Mouse (Mus musculus) megakaryocyte progenitor cell, adult 5-6 weeks (primary cell): Measurements from ENCODE around the gene Inhbb. TPM values are rescaled to one million over a fixed set of nuclear protein-coding genes. Genes with fewer than 3 reads are reported as not detected.
A peak's percentile ranks its signal among the peaks of the same experiment; 100 is the strongest.

Experiments used
- ATAC-seq: replicated peaks from 2 replicates; pipeline ENCODE4 v1.8.0; 2016; ENCODE audit warnings: mild to moderate bottlenecking, moderate TSS enrichment, inconsistent platforms; ENCODE audit not compliant: poor library complexity
- total RNA-seq, 2 experiments: library from RNA; stranded (forward) in 1 of 2; stranded (reverse) in 1 of 2; fragments of 157-497, 149-512 nt in 1 of 2; fragments of 200-1000 nt in 1 of 2; gene quantifications; 2 replicates each; pipeline versions ENCODE4 v1.2.3 to v1.2.4; 2015 to 2017

Gene Inhbb
- total RNA-seq (2015): not detected in 2 replicates
- not detected in 2 replicates for total RNA-seq (2017)

GRCm38 (mm10) chr1:119421576-119422421 is at the start of gene Inhbb:
Inhbb (minus strand) TSS chr1:119422248.
- no peak for ATAC-seq

GRCm38 (mm10) chr1:119463386-119463785 is 41.3 kb upstream of the Inhbb start:
- ATAC-seq: peak; percentile 93

- ATAC-seq: no peak
Measured at GRCm38 (mm10) chr1:119460062-119460461, 38.0 kb upstream of the Inhbb start.

GRCm38 (mm10) chr1:119457993-119458605 is 36.1 kb upstream of the Inhbb start:
- peak; percentile 79 for ATAC-seq

GRCm38 (mm10) chr1:119457528-119457855 is 35.4 kb upstream of the Inhbb start:
- no peak for ATAC-seq

- ATAC-seq: peak; percentile 47
Measured at GRCm38 (mm10) chr1:119456671-119457527, 34.9 kb upstream of the Inhbb start.

- no peak for ATAC-seq
Measured at GRCm38 (mm10) chr1:119453731-119454130, 31.7 kb upstream of the Inhbb start.

GRCm38 (mm10) chr1:119451417-119451816 is 29.4 kb upstream of the Inhbb start:
- ATAC-seq: no peak

GRCm38 (mm10) chr1:119450651-119451345 is 28.8 kb upstream of the Inhbb start:
- ATAC-seq: no peak

- peak; percentile 48; the same call in 1 of the 2 replicates for ATAC-seq
Measured at GRCm38 (mm10) chr1:119446753-119447283, 24.8 kb upstream of the Inhbb start.

GRCm38 (mm10) chr1:119443591-119444350 is 21.7 kb upstream of the Inhbb start:
- no peak for ATAC-seq

GRCm38 (mm10) chr1:119442901-119443300 is 20.9 kb upstream of the Inhbb start:
- no peak for ATAC-seq

- no peak for ATAC-seq
Measured at GRCm38 (mm10) chr1:119438105-119438637, 16.1 kb upstream of the Inhbb start.

- ATAC-seq: no peak
Measured at GRCm38 (mm10) chr1:119437401-119437800, 15.4 kb upstream of the Inhbb start.

GRCm38 (mm10) chr1:119424141-119424860 is 2.3 kb upstream of the Inhbb start:
- no peak for ATAC-seq

GRCm38 (mm10) chr1:119423510-119423909 is 1.5 kb upstream of the Inhbb start:
- peak; percentile 40; the same call in 1 of the 2 replicates for ATAC-seq

- ATAC-seq: no peak
Measured at GRCm38 (mm10) chr1:119422460-119423015, 490 bp upstream of the Inhbb start.

GRCm38 (mm10) chr1:119420984-119421575 is 968 bp downstream of the Inhbb start:
- no peak for ATAC-seq
